Mouse (Mus musculus): Measurements from ENCODE around the gene Ccdc148. TPM values are rescaled to one million over a fixed set of nuclear protein-coding genes. Genes with fewer than 3 reads are reported as not detected.

Gene Ccdc148
- total and polyA plus RNA-seq, 3 experiments = not detected

DNA sequence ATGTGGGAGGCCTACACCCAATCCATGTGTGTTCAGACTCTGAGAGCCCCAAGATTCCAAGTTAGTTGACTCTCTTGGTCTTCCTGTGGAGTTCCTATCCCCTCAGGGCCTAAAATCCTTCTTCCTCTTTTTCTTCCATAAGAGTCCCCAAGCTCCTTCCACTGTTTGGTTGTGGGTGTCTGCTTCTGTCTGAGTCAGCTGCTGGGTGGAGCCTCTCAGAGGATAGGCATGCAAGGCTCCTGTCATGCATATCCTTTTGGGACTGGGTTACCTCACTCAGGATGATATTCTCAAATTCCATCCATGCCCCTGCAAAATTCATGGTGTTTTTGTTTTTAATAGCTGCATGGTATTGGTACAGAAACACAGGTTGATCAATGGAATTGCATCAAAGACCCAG, 5.1 kb downstream of the Ccdc148 start:
- TF ChIP-seq MYB (IDR thresholded peaks at IDR 0.05; ENCODE audit: low read depth, low read length) (no peak), HCFC1 (IDR thresholded peaks at IDR 0.05; ENCODE audit: low read depth, low read length) (no peak), SIN3A (IDR thresholded peaks at IDR 0.05; ENCODE audit: low read length) (no peak), GABPA (IDR thresholded peaks at IDR 0.05; ENCODE audit: low read depth, low read length) (no peak), MYC (IDR thresholded peaks at IDR 0.05; ENCODE audit: low read depth, low read length) (no peak), CHD1 (IDR thresholded peaks at IDR 0.05; ENCODE audit: low read depth, low read length) (no peak)
- DNase-seq (ENCODE audit: low read depth, low spot score) = no peak
- H3K36me3 ChIP-seq (ENCODE audit: control insufficient read depth in 1 of 2, insufficient read depth in 2 of 2, low read length in 2 of 2) = no peaks in the 10 kb centered on the region
- H3K4me1 ChIP-seq (ENCODE audit: control insufficient read depth in 1 of 2, insufficient read depth in 2 of 2, low read length in 2 of 2) = no peaks in the 10 kb centered on the region
- no peaks in the 10 kb centered on the region for H3K79me2 ChIP-seq (ENCODE audit: control insufficient read depth, insufficient read depth, low read length, poor library complexity)
- H3K27ac ChIP-seq (ENCODE audit: control insufficient read depth, low read depth, low read length) = no peak overlapping the region
- H3K9me3 ChIP-seq (replicated peaks; ENCODE audit: insufficient read depth, low read length) = no peaks in the 10 kb centered on the region
- H3K9ac ChIP-seq (ENCODE audit: control insufficient read depth, low read depth, low read length, poor library complexity, severe bottlenecking) = no peak overlapping the region
- H3K27me3 ChIP-seq (ENCODE audit: control insufficient read depth in 1 of 2, insufficient read depth in 2 of 2, low read length in 2 of 2) = no peaks in the 10 kb centered on the region
- H3K4me3 ChIP-seq (ENCODE audit: control insufficient read depth in 1 of 2, insufficient read depth in 1 of 2, low read depth in 2 of 2, low read length in 2 of 2) = no peak overlapping the region

DNA sequence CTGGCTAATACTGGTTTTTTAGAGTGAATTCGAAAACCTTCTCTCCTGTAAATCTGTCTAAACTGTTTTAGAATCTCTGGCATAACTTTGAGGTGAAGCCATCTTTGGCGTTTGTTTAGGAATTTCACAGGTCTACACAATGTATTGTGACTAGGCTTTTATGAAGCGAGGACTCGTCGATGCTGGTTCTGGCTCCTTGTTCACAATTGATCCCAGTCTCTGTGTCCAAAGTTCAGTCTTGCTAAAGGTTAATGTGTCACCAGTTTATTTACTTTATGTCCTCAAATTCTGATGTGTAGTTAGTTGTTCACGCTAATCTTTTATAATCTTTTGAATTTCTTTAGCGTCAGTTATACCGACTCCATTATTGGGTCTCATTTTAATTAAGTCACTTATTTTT, 29.4 kb downstream of the Ccdc148 start:
- TF ChIP-seq POLR2AphosphoS5 (IDR thresholded peaks at IDR 0.05; ENCODE audit: borderline replicate concordance, low read depth, low read length) (no peak), TBP (IDR thresholded peaks at IDR 0.05; ENCODE audit: low read depth, low read length) (no peak), POLR2A (IDR thresholded peaks at IDR 0.05; ENCODE audit: control insufficient read depth in 1 of 2, insufficient read depth in 1 of 2, low read depth in 1 of 2, low read length in 2 of 2, poor library complexity in 1 of 2) (no peak), ZMIZ1 (IDR thresholded peaks at IDR 0.05; ENCODE audit: low read depth, low read length) (no peak), USF2 (IDR thresholded peaks at IDR 0.05; ENCODE audit: borderline replicate concordance in 1 of 2, insufficient read depth in 1 of 2, low read depth in 1 of 2, low read length in 2 of 2) (no peak), CHD1 (IDR thresholded peaks at IDR 0.05; ENCODE audit: low read depth, low read length) (no peak), GATA1 (IDR thresholded peaks at IDR 0.05; ENCODE audit: low read depth, low read length) (no peak), MEF2A (IDR thresholded peaks at IDR 0.05; ENCODE audit: extremely low read depth, insufficient replicate concordance, low read depth, low read length, poor library complexity, severe bottlenecking) (no peak), RCOR1 (IDR thresholded peaks at IDR 0.05; ENCODE audit: low read depth, low read length) (no peak), E2F4 (IDR thresholded peaks at IDR 0.05; ENCODE audit: borderline replicate concordance, low read depth, low read length) (no peak), UBTF (IDR thresholded peaks at IDR 0.05; ENCODE audit: borderline replicate concordance, insufficient read depth, low read depth, low read length) (no peak), ETS1 (IDR thresholded peaks at IDR 0.05; ENCODE audit: low read depth, low read length) (no peak), TCF12 (IDR thresholded peaks at IDR 0.05; ENCODE audit: low read depth, low read length) (no peak), RAD21 (IDR thresholded peaks at IDR 0.05; ENCODE audit: low read depth, low read length) (no peak), CTCF (IDR thresholded peaks at IDR 0.05 in 2 of 3, conservative IDR thresholded peaks at IDR 0.05 in 1 of 3; ENCODE audit: control insufficient read depth in 1 of 3, insufficient read depth in 1 of 3, low read depth in 2 of 3, low read length in 3 of 3, poor library complexity in 1 of 3, severe bottlenecking in 1 of 3) (no peak), POLR2AphosphoS2 (IDR thresholded peaks at IDR 0.05; ENCODE audit: low read length) (no peak), CHD2 (IDR thresholded peaks at IDR 0.05; ENCODE audit: low read length) (no peak)
- H3K9me3 ChIP-seq (replicated peaks; ENCODE audit: insufficient read depth, low read length) = no peaks in the 10 kb centered on the region
- no peaks in the 10 kb centered on the region for H3K27me3 ChIP-seq (ENCODE audit: control insufficient read depth in 1 of 2, insufficient read depth in 2 of 2, low read length in 2 of 2)
- H3K4me1 ChIP-seq (ENCODE audit: control insufficient read depth in 1 of 2, insufficient read depth in 2 of 2, low read length in 2 of 2) = no peaks in the 10 kb centered on the region
- H3K79me2 ChIP-seq (ENCODE audit: control insufficient read depth, insufficient read depth, low read length, poor library complexity) = no peaks in the 10 kb centered on the region
- no peak for DNase-seq (ENCODE audit: low read depth, low spot score)
- H3K36me3 ChIP-seq (ENCODE audit: control insufficient read depth in 1 of 2, insufficient read depth in 2 of 2, low read length in 2 of 2) = no peaks in the 10 kb centered on the region
- no peak overlapping the region for H3K9ac ChIP-seq (ENCODE audit: control insufficient read depth, low read depth, low read length, poor library complexity, severe bottlenecking)
- H3K4me3 ChIP-seq (ENCODE audit: control insufficient read depth in 1 of 2, insufficient read depth in 1 of 2, low read depth in 2 of 2, low read length in 2 of 2) = no peak overlapping the region
- no peak overlapping the region for H3K27ac ChIP-seq (ENCODE audit: control insufficient read depth, low read depth, low read length)

Measured in MEL (cell line).